Mouse (Mus musculus) neural tube, embryonic 12.5 days (tissue): ENCODE measurements around the gene Daam2. TPM values are rescaled to one million over a fixed set of nuclear protein-coding genes. Genes with fewer than 3 reads are reported as not detected.

Experiments
- ATAC-seq: fragments of 200-750 bp; cut with Nextera tagmentation; 2 replicates; pipeline ENCODE4 v1.8.0; 2017; ENCODE audit warnings: low read depth, mild to moderate bottlenecking, moderate TSS enrichment, moderate library complexity; ENCODE audit not compliant: low FRiP score
- H3K27ac ChIP-seq: fragments of 300-500 bp; sonication (generic); 2 replicates; pipeline ENCODE4 v1.5.1; 2016
- H3K27me3 ChIP-seq: fragments of 300-500 bp; sonication (generic); replicated peaks from 2 replicates; pipeline ENCODE4 v1.6.1; 2016; ENCODE audit warnings: mild to moderate bottlenecking
- H3K36me3 ChIP-seq: fragments of 300-500 bp; sonication (generic); 2 replicates; pipeline ENCODE4 v1.6.1; 2016; ENCODE audit warnings: mild to moderate bottlenecking
- H3K4me1 ChIP-seq: fragments of 300-500 bp; sonication (generic); 2 replicates; pipeline ENCODE4 v1.6.1; 2016
- H3K4me2 ChIP-seq: fragments of 300-500 bp; sonication (generic); replicated peaks from 2 replicates; pipeline ENCODE4 v1.6.1; 2016; ENCODE audit warnings: mild to moderate bottlenecking
- H3K4me3 ChIP-seq: fragments of 300-500 bp; sonication (generic); 2 replicates; pipeline ENCODE4 v1.5.1; 2016
- H3K9ac ChIP-seq: fragments of 300-500 bp; sonication (generic); 2 replicates; pipeline ENCODE4 v1.6.1; 2016; ENCODE audit warnings: mild to moderate bottlenecking
- H3K9me3 ChIP-seq: fragments of 300-500 bp; sonication (generic); 2 replicates; pipeline ENCODE4 v1.6.1; 2016; ENCODE audit warnings: mild to moderate bottlenecking
- WGBS: fragments of 180-500 bp; shearing (Covaris S2); methylation state at CpG from one replicate; pipeline ENCODE4 v1.1.7; 2016; 5-methylcytosine and 5-hydroxymethylcytosine counted together
- polyA plus RNA-seq: library from polyadenylated mRNA; unstranded; fragments of >200 nt; fragmentation: Nextera tagmentation; extraction: Ambion mirVana; gene quantifications from 2 replicates; pipeline ENCODE4 v1.2.1, GENCODE M21; 2016

Gene Daam2
- polyA plus RNA-seq, 1 experiment from 2014 or later, result 6.5 TPM

GRCm38 (mm10) chr17:49512671-49513085, 51.5 kb downstream of the Daam2 start:
- H3K27ac ChIP-seq, result no peak overlapping the region
- no peaks in the 10 kb centered on the region for H3K4me1 ChIP-seq
- no peak overlapping the region for H3K4me2 ChIP-seq
- peaks cover 4% of the 10 kb centered on the region; the same call in 1 of the 2 replicates for H3K9me3 ChIP-seq
- no peaks in the 10 kb centered on the region for H3K27me3 ChIP-seq
- 71% methylated on average over 5 of the region's 5 CpGs for WGBS
- no peak for ATAC-seq
- no peak overlapping the region for H3K9ac ChIP-seq
- H3K4me3 ChIP-seq, result no peak overlapping the region
- H3K36me3 ChIP-seq, result no peaks in the 10 kb centered on the region; the same call in 1 of the 2 replicates

DNA sequence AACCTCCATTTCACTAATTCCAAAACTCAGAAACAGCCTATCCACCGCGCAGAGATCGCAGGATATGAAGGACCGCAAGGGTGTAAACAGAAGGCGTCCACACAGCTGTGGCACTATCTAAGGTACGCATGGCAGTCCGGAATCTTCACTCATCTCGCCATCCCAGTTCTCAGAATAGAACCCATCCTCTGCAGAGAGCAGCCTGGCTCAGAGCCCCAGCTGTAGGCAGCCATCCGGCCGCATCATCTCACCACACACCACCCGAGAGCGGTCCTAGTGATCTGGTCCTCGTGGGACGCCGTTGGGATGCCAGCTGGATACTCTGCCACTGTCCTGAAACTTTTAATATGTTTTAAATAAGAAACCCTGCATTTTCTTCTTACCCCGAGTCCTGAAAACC, 54.7 kb downstream of the Daam2 start:
- ATAC-seq, result no peak
- H3K27me3 ChIP-seq, result no peaks in the 10 kb centered on the region
- H3K4me1 ChIP-seq, result no peaks in the 10 kb centered on the region
- WGBS, result 94% methylated on average over 16 of the region's 16 CpGs
- H3K9ac ChIP-seq, result no peak overlapping the region
- H3K9me3 ChIP-seq, result peaks cover 4% of the 10 kb centered on the region; the same call in 1 of the 2 replicates
- no peak overlapping the region for H3K4me3 ChIP-seq
- no peak overlapping the region for H3K27ac ChIP-seq
- H3K36me3 ChIP-seq, result no peaks in the 10 kb centered on the region; the same call in 1 of the 2 replicates
- H3K4me2 ChIP-seq, result no peak overlapping the region

DNA sequence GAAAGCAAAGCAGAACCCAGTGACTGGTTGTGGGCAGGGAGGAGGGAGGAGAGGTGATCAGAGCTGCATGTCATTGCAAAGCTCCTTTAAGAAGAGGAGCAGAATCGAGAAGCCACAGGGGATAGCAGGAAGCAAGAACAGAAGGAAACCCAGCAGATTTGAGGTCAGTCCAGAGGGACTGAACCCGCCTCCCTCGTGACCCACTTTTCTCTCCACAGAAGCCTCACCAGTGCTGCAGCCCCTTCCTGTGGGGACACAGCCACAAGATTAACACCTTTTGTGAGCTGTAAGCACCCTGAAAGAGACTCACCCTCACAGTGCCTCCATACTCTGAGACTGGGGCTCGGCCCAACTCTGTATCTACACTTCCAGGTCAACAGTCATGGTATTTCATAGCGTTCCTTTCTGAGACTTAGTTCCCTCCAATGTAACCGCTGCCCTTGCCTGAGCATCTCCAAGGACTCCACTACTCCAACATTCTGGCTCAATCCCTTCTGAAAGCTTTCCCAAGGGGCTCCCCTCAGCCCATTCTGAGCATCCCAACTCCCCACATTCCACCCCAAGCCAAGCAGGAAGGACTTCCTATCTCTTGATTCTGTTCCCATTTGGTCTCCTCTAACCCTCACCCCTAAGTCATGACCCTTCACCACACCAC, 60.8 kb downstream of the Daam2 start:
- H3K9me3 ChIP-seq, result no peaks in the 10 kb centered on the region
- 79% methylated on average over 6 of the region's 6 CpGs for WGBS
- no peaks in the 10 kb centered on the region for H3K4me1 ChIP-seq
- no peak overlapping the region for H3K27ac ChIP-seq
- no peaks in the 10 kb centered on the region for H3K36me3 ChIP-seq
- no peak overlapping the region for H3K4me3 ChIP-seq
- ATAC-seq, result no peak
- no peak overlapping the region for H3K9ac ChIP-seq
- H3K4me2 ChIP-seq, result no peak overlapping the region
- no peaks in the 10 kb centered on the region for H3K27me3 ChIP-seq

DNA sequence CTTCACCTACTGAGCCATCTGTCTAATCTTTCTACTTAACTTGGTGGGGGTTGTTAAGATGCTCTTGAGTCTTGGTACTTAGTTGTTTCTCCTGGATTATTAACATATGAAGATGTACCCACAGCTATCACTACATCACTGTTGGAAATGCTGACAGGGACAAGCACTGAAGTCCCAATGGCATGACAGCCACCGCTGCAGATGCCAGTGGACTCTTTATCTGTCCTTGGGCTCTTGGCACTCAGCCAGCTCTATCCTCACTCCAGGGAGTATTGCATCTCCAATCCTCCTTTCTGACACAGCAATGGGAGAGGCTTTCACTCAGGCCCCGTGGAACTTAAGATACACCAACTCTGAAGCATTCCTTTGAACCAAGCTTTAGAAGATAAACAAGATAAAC, 63.9 kb downstream of the Daam2 start:
- Histone ChIP-seq H3K4me1 (no peaks in the 10 kb centered on the region), H3K27me3 (no peaks in the 10 kb centered on the region), H3K4me2 (no peak overlapping the region), H3K27ac (no peak overlapping the region), H3K9ac (no peak overlapping the region), H3K36me3 (0 out of 2 replicates have a peak, but pooled peaks cover 2% of the 10 kb centered on the region), H3K4me3 (no peak overlapping the region), H3K9me3 (no peaks in the 10 kb centered on the region)
- 66% methylated on average over 2 of the region's 2 CpGs for WGBS
- ATAC-seq, result no peak

GRCm38 (mm10) chr17:49499635-49500034, 64.5 kb downstream of the Daam2 start:
- H3K27me3 ChIP-seq, result no peaks in the 10 kb centered on the region
- H3K9ac ChIP-seq, result no peak overlapping the region
- no peaks in the 10 kb centered on the region for H3K4me1 ChIP-seq
- H3K4me3 ChIP-seq, result no peak overlapping the region
- H3K4me2 ChIP-seq, result no peak overlapping the region
- WGBS, result 88% methylated on average over 2 of the region's 2 CpGs
- H3K9me3 ChIP-seq, result no peaks in the 10 kb centered on the region
- no peak overlapping the region for H3K27ac ChIP-seq
- 0 out of 2 replicates have a peak, but pooled peaks cover 3% of the 10 kb centered on the region for H3K36me3 ChIP-seq
- no peak for ATAC-seq

- Histone ChIP-seq H3K27me3 (no peaks in the 10 kb centered on the region), H3K4me2 (no peak overlapping the region), H3K4me1 (no peaks in the 10 kb centered on the region), H3K9me3 (no peaks in the 10 kb centered on the region), H3K9ac (no peak overlapping the region), H3K36me3 (peaks cover 13% of the 10 kb centered on the region), H3K27ac (no peak overlapping the region), H3K4me3 (no peak overlapping the region)
- ATAC-seq, result no peak
- WGBS, result 48% methylated on average over 3 of the region's 3 CpGs
These were observed 66.0 kb downstream of the Daam2 start for GRCm38 (mm10) chr17:49498169-49498568.

DNA sequence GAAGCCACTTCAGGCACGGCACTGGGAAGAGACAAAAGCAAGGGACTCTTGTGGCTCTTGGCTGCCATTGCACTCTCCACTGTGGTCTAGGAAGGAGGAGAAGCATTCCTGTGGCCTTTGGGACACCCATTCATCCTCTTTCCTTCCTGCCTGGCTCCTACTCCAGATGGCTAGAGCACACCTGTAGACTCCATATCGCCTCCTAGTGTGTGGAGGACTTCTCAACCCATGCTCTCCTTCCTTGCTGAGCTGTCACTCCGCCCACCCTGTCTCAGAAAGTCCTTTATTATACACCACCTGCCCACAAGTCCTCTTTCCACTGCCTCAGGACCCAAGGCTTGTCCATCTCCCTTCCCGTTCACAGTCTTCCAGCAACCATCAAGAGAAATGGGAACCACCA, 70.9 kb downstream of the Daam2 start:
- WGBS, result 91% methylated on average over 4 of the region's 4 CpGs

DNA sequence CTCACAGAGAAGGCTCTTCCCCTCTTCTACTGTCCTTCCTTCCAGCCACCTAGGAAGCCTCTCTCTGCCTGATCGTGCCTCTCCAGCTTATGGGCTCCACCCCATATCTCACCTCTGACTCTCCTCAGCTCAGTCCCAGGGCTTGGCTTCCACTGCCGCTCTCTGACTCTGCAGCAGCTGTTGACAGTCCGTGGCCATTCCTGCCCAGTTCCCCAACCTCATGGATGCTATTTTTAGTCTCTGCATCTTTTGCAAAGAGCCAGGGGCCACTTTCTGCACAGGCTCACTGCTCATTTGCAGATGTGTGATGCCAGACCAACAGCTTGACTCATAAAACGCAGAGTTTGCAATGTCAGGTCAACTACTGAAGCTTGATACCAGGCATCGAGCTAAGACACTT, 75.0 kb downstream of the Daam2 start:
- Histone ChIP-seq H3K27ac (no peak overlapping the region), H3K4me2 (no peak overlapping the region), H3K9ac (no peak overlapping the region), H3K9me3 (no peaks in the 10 kb centered on the region), H3K27me3 (no peaks in the 10 kb centered on the region), H3K4me3 (no peak overlapping the region), H3K36me3 (peaks cover 24% of the 10 kb centered on the region), H3K4me1 (no peaks in the 10 kb centered on the region)
- ATAC-seq, result no peak
- 83% methylated on average over 5 of the region's 5 CpGs for WGBS

More for the DNA sequence above, 70.9 kb downstream of the Daam2 start:
- no peaks in the 10 kb centered on the region for H3K4me1 ChIP-seq
- no peaks in the 10 kb centered on the region for H3K27me3 ChIP-seq
- H3K4me2 ChIP-seq, result no peak overlapping the region
- H3K9me3 ChIP-seq, result no peaks in the 10 kb centered on the region
- ATAC-seq, result no peak
- H3K4me3 ChIP-seq, result no peak overlapping the region
- no peak overlapping the region for H3K27ac ChIP-seq
- H3K9ac ChIP-seq, result no peak overlapping the region
- H3K36me3 ChIP-seq, result peaks cover 19% of the 10 kb centered on the region

DNA sequence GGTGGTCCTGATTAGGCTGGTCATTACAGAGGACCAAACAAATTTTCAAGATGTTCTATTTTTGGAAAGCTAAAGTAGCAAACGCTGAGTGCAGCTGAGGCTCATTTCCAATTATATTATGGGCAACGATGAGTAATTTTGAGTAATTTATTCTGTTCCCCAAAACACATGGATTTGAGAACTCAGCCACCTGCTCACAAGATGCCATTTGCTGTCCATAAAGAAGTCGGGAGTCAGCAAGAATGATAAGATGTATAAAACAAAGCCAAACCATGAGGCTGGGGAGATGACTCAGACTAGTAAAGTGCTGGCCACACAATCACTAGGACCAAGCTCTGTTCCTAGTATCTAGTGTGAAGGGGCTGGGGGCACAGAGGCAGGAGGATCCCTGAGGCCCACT, 79.7 kb downstream of the Daam2 start:
- H3K27me3 ChIP-seq, result no peaks in the 10 kb centered on the region
- ATAC-seq, result no peak
- H3K9ac ChIP-seq, result no peak overlapping the region
- H3K4me3 ChIP-seq, result no peak overlapping the region
- H3K4me1 ChIP-seq, result no peaks in the 10 kb centered on the region
- H3K36me3 ChIP-seq, result peaks cover 38% of the 10 kb centered on the region
- no peak overlapping the region for H3K27ac ChIP-seq
- no peak overlapping the region for H3K4me2 ChIP-seq
- 94% methylated on average over 3 of the region's 3 CpGs for WGBS
- no peaks in the 10 kb centered on the region for H3K9me3 ChIP-seq

DNA sequence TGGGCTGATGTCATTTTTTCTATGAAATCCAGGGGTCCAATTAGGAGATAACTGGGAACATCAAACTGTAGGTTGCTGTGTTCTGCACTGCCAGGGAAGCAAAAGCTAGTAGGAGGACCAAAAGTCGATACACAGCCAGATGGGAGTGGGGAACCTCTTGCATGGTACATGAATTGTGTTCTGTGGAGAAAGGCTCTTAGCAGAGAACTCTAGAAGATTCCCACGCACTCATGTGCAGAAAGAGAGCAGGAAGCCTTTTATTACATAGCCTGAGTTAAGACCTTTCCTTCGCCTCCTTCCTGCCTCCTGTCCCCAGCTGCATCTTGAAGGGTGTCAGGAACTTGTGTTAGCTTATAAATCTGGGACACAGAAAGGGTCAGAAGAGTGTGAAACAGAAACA, 82.3 kb downstream of the Daam2 start:
- Histone ChIP-seq H3K4me2 (no peak overlapping the region), H3K4me3 (no peak overlapping the region), H3K27me3 (no peaks in the 10 kb centered on the region), H3K27ac (no peak overlapping the region), H3K9me3 (no peaks in the 10 kb centered on the region), H3K4me1 (no peaks in the 10 kb centered on the region), H3K36me3 (peaks cover 33% of the 10 kb centered on the region), H3K9ac (no peak overlapping the region)
- ATAC-seq, result no peak
- WGBS, result 85% methylated on average over 3 of the region's 3 CpGs

- Histone ChIP-seq H3K9me3 (no peaks in the 10 kb centered on the region), H3K36me3 (peaks cover 26% of the 10 kb centered on the region), H3K4me1 (no peaks in the 10 kb centered on the region), H3K27ac (no peak overlapping the region), H3K27me3 (no peaks in the 10 kb centered on the region), H3K4me3 (no peak overlapping the region), H3K4me2 (no peak overlapping the region), H3K9ac (no peak overlapping the region)
- ATAC-seq, result no peak
- 86% methylated on average over 4 of the region's 4 CpGs for WGBS
These were observed 86.8 kb downstream of the Daam2 start for GRCm38 (mm10) chr17:49477370-49477769.

- H3K9ac ChIP-seq, result no peak overlapping the region
- H3K27ac ChIP-seq, result no peak overlapping the region
- no peak for ATAC-seq
- WGBS, result 81% methylated on average over 1 of the region's 1 CpGs
- no peaks in the 10 kb centered on the region for H3K4me1 ChIP-seq
- H3K36me3 ChIP-seq, result peaks cover 8% of the 10 kb centered on the region; the same call in 1 of the 2 replicates
- no peak overlapping the region for H3K4me3 ChIP-seq
- no peaks in the 10 kb centered on the region for H3K27me3 ChIP-seq
- H3K9me3 ChIP-seq, result no peaks in the 10 kb centered on the region
- H3K4me2 ChIP-seq, result no peak overlapping the region
These were observed 89.0 kb downstream of the Daam2 start for GRCm38 (mm10) chr17:49475174-49475573.

DNA sequence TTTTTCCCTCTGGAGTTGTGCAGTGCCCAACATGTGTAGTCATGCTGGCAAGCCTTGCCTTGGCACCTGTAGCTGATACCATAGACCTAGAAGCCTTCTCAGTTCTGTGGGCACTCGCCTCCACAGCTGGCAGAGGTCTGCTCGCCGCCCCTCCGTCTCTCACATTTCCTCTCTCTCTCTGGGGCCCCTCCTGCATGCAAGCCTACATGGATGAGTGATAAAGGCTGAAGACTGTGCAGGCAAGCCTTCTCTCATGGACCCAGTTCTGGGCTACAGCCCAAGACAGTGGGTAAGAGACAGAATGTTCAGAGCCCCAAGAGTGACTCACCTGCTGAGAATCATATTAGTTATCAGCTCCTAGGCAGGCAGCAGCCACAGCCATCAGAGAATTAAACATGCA, 90.1 kb downstream of the Daam2 start:
- Histone ChIP-seq H3K4me3 (no peak overlapping the region), H3K27me3 (no peaks in the 10 kb centered on the region), H3K9ac (no peak overlapping the region), H3K36me3 (peaks cover 8% of the 10 kb centered on the region; the same call in 1 of the 2 replicates), H3K4me2 (no peak overlapping the region), H3K9me3 (no peaks in the 10 kb centered on the region), H3K4me1 (no peaks in the 10 kb centered on the region), H3K27ac (no peak overlapping the region)
- 91% methylated on average over 4 of the region's 4 CpGs for WGBS
- no peak for ATAC-seq
